Mouse (Mus musculus): ENCODE results near the gene Snapc5. TPM values are rescaled to one million over a fixed set of nuclear protein-coding genes. Genes with fewer than 3 reads are reported as not detected.

The Snapc5 gene
- polyA plus RNA-seq, 1 experiment from 2014 or later = 34.3 TPM

DNA sequence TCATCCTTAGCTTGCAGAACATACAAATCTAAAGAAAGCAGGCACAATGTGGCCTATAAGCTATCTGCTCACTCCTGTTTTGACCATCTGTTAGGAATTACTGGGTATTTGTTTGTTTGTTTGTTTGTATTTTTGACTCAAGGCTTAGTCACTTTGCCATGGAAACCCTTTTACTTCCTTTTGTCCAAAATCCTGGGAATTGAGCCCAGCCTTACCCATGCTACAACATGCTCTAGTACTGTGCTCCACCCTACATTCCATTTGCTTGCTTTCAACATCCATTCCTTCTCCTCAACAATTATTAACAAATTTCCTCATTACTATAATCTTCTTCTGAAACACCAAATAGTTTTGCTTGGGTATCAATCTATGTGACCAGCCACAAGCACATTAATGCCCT, 23.8 kb downstream of the Snapc5 start:
- H3K4me1 ChIP-seq (replicated peaks) = no peaks in the 10 kb centered on the region
- H3K4me3 ChIP-seq = no peak overlapping the region
- H3K4me2 ChIP-seq = no peak overlapping the region
- H3K9me3 ChIP-seq = no peaks in the 10 kb centered on the region
- H3K9ac ChIP-seq = no peak overlapping the region
- H3K36me3 ChIP-seq = peaks cover 8% of the 10 kb centered on the region; the same call in 1 of the 2 replicates
- no peaks in the 10 kb centered on the region for H3K27me3 ChIP-seq
- no peak for ATAC-seq (ENCODE audit: low FRiP score, low read depth)
- H3K27ac ChIP-seq (replicated peaks) = no peak overlapping the region

DNA sequence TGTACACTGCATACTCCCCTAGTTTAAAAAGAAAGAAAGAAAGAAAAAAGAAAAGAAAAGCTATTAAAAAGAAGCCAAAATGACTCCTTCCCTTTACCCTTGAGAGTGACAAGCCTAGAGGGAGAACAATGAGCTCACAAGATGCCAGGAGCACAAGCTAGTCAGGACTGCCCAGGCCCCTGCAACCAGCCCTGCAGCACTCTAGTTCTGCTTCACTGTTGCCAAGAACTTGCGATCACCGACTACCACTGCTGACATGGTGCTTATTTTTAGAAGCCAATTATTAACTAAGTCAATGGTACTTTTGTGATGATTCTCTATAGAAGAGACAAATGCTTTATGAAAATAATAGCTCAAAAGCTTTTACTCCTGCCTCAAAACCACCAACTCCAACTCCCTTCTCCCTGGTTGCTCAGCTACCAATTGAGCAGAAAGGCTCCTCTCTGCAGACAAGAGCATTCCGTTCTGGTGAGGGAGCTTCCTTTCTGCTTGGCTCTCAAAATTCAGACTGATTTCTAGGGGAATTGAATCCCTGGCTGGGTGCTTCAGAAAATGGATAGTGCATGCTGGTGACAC, 28.5 kb downstream of the Snapc5 start:
- peaks cover 8% of the 10 kb centered on the region; the same call in 1 of the 2 replicates for H3K36me3 ChIP-seq

DNA sequence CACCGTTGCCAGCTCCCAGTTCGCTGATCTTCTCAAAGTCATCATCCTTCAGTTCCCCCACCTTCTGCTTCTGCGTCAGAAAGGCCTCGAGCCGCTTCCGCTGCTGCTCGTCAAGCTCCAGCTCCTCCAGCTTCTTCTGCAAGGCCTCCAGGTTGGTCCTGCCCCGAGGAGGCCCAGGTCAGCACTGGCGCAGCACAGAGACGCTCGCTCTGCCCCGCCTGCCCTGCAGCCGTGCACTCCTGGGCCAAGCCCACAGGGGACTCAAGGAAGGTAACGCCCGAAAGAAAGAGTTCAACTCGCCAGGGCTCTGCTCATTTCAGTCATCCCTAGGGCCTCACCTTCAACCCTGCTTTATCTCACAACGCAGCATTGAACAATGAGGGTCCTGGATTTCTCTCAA, 35.4 kb downstream of the Snapc5 start:
- 90% methylated on average over 17 of the region's 17 CpGs for WGBS
- Histone ChIP-seq H3K9ac (no peak overlapping the region), H3K27me3 (no peaks in the 10 kb centered on the region), H3K36me3 (no peaks in the 10 kb centered on the region), H3K4me1 (replicated peaks) (no peaks in the 10 kb centered on the region), H3K4me3 (no peak overlapping the region), H3K4me2 (no peak overlapping the region), H3K27ac (replicated peaks) (no peak overlapping the region), H3K9me3 (no peaks in the 10 kb centered on the region)
- ATAC-seq (ENCODE audit: low FRiP score, low read depth) = no peak

More for the DNA sequence above, 28.5 kb downstream of the Snapc5 start:
- ATAC-seq (ENCODE audit: low FRiP score, low read depth) = no peak
- Histone ChIP-seq H3K9ac (no peak overlapping the region), H3K27me3 (no peaks in the 10 kb centered on the region), H3K27ac (replicated peaks) (peak overlapping the region; percentile 38; the same call in 1 of the 2 replicates), H3K9me3 (no peaks in the 10 kb centered on the region), H3K4me3 (no peak overlapping the region), H3K4me1 (replicated peaks) (no peaks in the 10 kb centered on the region), H3K4me2 (no peak overlapping the region)
- WGBS = 78% methylated on average over 3 of the region's 3 CpGs

DNA sequence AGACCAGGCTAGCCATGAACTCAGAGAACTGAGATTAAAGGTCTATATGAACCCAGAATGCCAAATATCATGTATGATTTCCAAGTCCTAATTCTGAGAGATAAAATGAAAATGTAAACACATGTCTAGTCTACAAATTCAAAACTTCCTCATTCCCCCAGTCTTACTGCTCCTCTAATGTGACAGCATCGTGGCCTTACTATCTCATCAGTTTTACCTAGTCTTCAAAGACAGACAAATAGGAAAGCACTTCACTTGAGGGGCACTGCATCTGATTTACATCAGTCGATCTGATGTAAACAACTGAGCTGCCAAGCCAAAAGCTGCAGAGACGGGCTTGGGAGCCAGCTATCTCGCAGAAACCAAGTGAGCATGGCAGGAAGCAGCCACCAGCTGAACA, 37.0 kb downstream of the Snapc5 start:
- 74% methylated on average over 4 of the region's 4 CpGs for WGBS
- H3K9ac ChIP-seq = no peak overlapping the region
- H3K27ac ChIP-seq (replicated peaks) = no peak overlapping the region
- no peaks in the 10 kb centered on the region for H3K4me1 ChIP-seq (replicated peaks)
- no peak overlapping the region for H3K4me3 ChIP-seq
- H3K27me3 ChIP-seq = no peaks in the 10 kb centered on the region
- no peak for ATAC-seq (ENCODE audit: low FRiP score, low read depth)
- H3K4me2 ChIP-seq = no peak overlapping the region
- H3K9me3 ChIP-seq = no peaks in the 10 kb centered on the region
- H3K36me3 ChIP-seq = no peaks in the 10 kb centered on the region

DNA sequence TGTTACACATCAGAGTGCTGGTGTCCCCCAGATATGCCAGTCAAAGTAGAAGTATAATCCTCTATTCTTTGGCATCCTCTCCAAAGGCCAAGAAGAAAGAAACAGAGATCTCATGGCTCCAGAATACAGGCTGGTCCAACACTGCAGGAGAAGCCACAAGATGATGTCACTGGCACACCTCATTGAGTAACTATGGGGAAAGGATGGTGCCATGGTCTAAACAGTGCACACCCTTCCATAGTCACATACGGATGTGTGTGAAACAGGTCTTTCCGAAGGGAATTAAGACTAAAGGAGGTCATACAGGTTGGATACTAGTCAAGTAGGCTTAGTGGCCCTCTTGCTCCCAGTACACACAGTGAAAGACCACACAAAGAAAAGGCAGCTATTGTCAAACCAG, 37.6 kb downstream of the Snapc5 start:
- Histone ChIP-seq H3K4me2 (no peak overlapping the region), H3K27ac (replicated peaks) (no peak overlapping the region), H3K27me3 (no peaks in the 10 kb centered on the region), H3K9me3 (no peaks in the 10 kb centered on the region), H3K4me1 (replicated peaks) (no peaks in the 10 kb centered on the region), H3K9ac (no peak overlapping the region), H3K36me3 (no peaks in the 10 kb centered on the region), H3K4me3 (no peak overlapping the region)
- no peak for ATAC-seq (ENCODE audit: low FRiP score, low read depth)
- 92% methylated on average over 2 of the region's 2 CpGs for WGBS

DNA sequence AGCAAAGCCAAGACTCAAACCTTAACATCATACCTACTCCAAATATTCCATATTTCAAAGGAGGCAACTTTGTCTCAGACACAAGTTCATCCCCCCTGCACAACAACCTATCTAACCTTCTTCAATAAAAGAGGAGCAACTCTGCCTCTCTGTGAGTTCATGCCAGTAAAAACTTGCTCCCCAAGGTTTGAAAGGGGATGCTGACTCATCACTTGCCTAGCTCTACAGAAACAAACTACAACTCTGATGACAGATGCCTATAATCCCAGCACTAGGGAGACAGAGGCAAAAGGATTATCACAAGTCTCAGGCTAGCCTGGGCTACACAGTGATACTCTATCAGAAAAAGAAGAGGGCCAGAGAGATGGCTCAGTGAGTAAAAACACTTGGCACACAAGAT, 38.8 kb downstream of the Snapc5 start:
- H3K4me3 ChIP-seq = no peak overlapping the region
- H3K4me2 ChIP-seq = no peak overlapping the region
- H3K27ac ChIP-seq (replicated peaks) = no peak overlapping the region
- no peak overlapping the region for H3K9ac ChIP-seq
- no peaks in the 10 kb centered on the region for H3K4me1 ChIP-seq (replicated peaks)
- no peaks in the 10 kb centered on the region for H3K36me3 ChIP-seq
- H3K9me3 ChIP-seq = no peaks in the 10 kb centered on the region
- no peaks in the 10 kb centered on the region for H3K27me3 ChIP-seq
- no peak for ATAC-seq (ENCODE audit: low FRiP score, low read depth)

DNA sequence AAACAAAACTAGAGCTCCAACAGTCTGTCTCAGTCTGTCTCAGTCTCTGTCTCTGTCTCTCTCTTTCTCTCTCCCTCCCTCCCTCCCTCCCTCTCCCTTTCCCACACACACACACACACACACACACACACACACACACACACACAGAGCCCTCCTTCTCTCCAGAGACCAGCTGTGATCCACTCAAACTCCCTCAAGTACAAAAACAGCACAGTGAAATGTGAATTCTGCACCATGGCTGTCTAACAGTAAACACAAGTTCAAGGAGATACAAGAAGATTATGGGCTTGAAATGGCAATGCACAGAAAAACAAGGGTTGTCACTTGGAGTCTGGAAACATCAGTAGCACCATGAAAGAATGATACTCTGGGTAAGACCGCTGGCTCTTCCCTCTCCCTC, 40.2 kb downstream of the Snapc5 start:
- ATAC-seq (ENCODE audit: low FRiP score, low read depth) = no peak
- WGBS = 71% methylated on average over 1 of the region's 1 CpGs
- Histone ChIP-seq H3K27ac (replicated peaks) (no peak overlapping the region), H3K4me3 (no peak overlapping the region), H3K27me3 (no peaks in the 10 kb centered on the region), H3K4me2 (no peak overlapping the region), H3K9me3 (no peaks in the 10 kb centered on the region), H3K9ac (no peak overlapping the region), H3K36me3 (no peaks in the 10 kb centered on the region), H3K4me1 (replicated peaks) (no peaks in the 10 kb centered on the region)

DNA sequence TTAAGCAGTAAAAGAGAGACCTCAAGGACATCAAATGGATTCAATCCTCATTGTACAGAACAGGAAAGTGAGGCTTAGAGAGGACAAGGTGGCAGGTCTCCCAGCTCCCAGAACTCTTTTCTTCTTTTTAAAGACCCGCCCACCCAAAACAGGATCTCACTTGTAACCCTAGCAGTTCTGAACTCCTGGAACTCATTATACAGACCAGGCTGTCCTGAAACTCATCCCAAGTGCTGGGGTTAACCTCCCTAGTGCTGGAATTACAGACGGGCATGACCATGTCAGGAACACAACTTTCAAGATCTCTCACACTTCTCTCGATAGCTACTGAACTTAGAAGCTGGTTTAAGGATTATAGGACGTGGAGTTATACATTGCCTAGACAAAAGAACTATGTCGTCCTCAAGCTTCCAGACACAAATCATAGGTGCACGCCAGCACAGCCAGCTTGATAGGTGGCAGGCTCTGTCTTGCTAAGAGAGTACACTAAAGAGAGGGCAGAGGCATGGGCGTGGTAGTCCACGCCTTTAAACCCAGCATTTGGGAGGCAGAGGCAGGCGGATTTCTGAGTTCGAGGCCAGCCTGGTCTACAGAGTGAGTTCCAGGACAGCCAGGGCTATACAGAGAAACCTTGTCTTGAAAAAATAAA, 40.8 kb downstream of the Snapc5 start:
- H3K9ac ChIP-seq = no peak overlapping the region
- H3K9me3 ChIP-seq = no peaks in the 10 kb centered on the region
- H3K4me1 ChIP-seq (replicated peaks) = no peaks in the 10 kb centered on the region
- no peaks in the 10 kb centered on the region for H3K27me3 ChIP-seq
- no peaks in the 10 kb centered on the region for H3K36me3 ChIP-seq
- no peak for ATAC-seq (ENCODE audit: low FRiP score, low read depth)
- WGBS = 95% methylated on average over 10 of the region's 10 CpGs
- H3K4me2 ChIP-seq = no peak overlapping the region
- H3K27ac ChIP-seq (replicated peaks) = no peak overlapping the region
- no peak overlapping the region for H3K4me3 ChIP-seq

DNA sequence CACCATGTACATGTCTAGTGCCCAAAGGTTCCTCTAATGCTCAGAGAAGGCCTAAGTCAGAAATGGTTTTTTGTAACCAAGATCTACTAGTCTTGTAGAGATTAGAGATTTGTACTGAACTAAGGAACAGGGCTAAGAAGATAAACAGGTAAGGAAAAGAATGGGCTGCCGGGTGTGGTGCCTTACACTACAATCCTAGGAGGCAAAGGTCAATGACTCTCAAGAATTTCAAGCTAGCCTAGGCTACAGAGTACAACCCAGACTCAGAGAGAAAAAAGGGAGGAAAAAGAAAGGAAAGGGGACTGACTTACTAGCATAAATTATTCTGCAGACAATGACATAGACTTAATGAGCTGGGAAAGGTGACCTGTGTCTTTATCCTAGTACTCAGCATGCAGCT, 41.5 kb downstream of the Snapc5 start:
- H3K4me2 ChIP-seq = no peak overlapping the region
- no peaks in the 10 kb centered on the region for H3K36me3 ChIP-seq
- no peak for ATAC-seq (ENCODE audit: low FRiP score, low read depth)
- no peaks in the 10 kb centered on the region for H3K9me3 ChIP-seq
- no peaks in the 10 kb centered on the region for H3K27me3 ChIP-seq
- no peak overlapping the region for H3K9ac ChIP-seq
- H3K4me3 ChIP-seq = no peak overlapping the region
- WGBS = 64% methylated on average over 1 of the region's 1 CpGs
- H3K4me1 ChIP-seq (replicated peaks) = no peaks in the 10 kb centered on the region
- no peak overlapping the region for H3K27ac ChIP-seq (replicated peaks)

DNA sequence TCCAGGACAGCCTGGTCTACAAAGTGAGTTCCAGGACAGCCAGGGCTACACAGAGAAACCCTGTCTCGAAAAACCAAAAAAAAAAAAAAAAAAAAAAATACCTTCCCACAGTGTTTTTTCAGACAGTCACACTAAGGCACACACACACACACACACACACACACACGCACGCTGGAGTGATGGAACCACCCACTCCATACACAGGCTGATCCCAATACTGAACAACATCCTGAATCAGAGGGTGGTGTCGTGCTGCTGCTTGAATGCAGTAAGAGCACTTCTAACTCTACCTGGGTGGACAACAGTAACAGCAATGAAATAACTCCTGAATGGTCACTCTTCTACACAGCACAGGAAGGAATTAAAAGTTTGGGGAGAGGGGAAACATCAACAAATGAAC, 42.4 kb downstream of the Snapc5 start:
- 85% methylated on average over 4 of the region's 4 CpGs for WGBS
- no peaks in the 10 kb centered on the region for H3K4me1 ChIP-seq (replicated peaks)
- H3K4me2 ChIP-seq = no peak overlapping the region
- ATAC-seq (ENCODE audit: low FRiP score, low read depth) = no peak
- no peaks in the 10 kb centered on the region for H3K9me3 ChIP-seq
- no peaks in the 10 kb centered on the region for H3K27me3 ChIP-seq
- H3K9ac ChIP-seq = no peak overlapping the region
- no peak overlapping the region for H3K27ac ChIP-seq (replicated peaks)
- no peaks in the 10 kb centered on the region for H3K36me3 ChIP-seq
- H3K4me3 ChIP-seq = no peak overlapping the region

DNA sequence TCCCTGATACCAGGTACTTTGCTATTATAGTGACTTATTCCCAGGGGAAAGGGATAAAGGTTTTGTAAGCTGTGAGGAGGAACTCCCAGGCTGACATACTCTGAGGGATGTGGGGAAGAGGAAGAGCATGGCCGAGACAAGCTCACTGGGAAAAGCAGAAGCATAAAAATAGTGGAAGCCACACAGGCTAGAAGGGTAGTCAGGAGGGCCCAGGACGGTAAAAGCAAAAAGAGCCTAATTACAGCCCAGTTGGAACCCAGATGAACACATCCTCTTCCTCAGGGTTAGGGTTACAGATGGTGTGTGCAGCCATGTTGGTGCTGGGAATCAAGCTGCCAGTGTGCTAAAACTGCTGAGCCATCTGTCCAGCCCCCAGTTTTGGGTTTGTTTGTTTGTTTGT, 43.0 kb downstream of the Snapc5 start:
- no peak for ATAC-seq (ENCODE audit: low FRiP score, low read depth)
- no peak overlapping the region for H3K27ac ChIP-seq (replicated peaks)
- H3K36me3 ChIP-seq = no peaks in the 10 kb centered on the region
- no peak overlapping the region for H3K4me2 ChIP-seq
- no peaks in the 10 kb centered on the region for H3K27me3 ChIP-seq
- no peaks in the 10 kb centered on the region for H3K9me3 ChIP-seq
- H3K9ac ChIP-seq = no peak overlapping the region
- H3K4me3 ChIP-seq = no peak overlapping the region
- H3K4me1 ChIP-seq (replicated peaks) = no peaks in the 10 kb centered on the region
- 65% methylated on average over 2 of the region's 2 CpGs for WGBS

DNA sequence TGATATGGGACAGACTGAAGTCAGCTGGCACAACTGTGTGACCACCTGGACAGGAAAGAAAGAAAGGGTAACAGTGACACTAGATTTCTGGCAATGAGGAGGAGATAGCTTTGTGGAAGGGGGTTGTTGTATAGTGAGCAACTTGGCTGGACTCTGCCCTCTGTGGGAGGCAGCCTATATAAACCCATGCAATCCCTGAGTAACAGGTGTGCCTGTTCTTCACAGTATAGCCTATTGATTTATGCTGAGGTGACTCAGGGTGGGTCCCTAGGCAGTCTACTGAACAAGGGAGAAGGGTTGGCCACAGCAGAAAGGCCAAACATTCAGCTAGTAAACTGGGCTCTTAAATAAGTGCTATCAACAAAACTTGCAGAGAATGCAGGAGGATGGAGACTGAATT, 46.7 kb downstream of the Snapc5 start:
- ATAC-seq (ENCODE audit: low FRiP score, low read depth) = no peak
- H3K9ac ChIP-seq = no peak overlapping the region
- no peaks in the 10 kb centered on the region for H3K9me3 ChIP-seq
- H3K4me3 ChIP-seq = no peak overlapping the region
- H3K4me1 ChIP-seq (replicated peaks) = peaks cover 7% of the 10 kb centered on the region
- no peak overlapping the region for H3K4me2 ChIP-seq
- H3K27ac ChIP-seq (replicated peaks) = no peak overlapping the region
- no peaks in the 10 kb centered on the region for H3K27me3 ChIP-seq
- no peaks in the 10 kb centered on the region for H3K36me3 ChIP-seq

DNA sequence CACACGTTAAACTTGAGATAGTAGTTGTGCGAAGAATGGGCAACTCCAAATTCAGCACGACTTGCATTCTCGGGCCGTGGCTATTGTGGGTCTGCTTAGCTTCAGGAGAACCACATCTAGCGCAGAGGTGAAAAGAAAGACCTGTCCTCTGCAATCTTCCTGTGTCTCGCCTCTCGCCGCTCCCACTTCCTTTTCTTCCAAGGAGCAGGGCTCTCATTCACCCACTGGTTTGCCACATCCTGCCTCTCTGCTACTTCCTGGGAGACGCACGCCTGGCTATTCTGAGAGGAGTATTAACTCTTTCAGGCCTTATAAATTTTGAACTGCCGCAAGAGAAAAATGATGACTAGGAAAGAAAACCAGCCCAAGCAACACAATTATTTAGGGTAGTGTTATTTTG, 48.7 kb downstream of the Snapc5 start:
- H3K27me3 ChIP-seq = no peaks in the 10 kb centered on the region

More for the DNA sequence above, 48.7 kb downstream of the Snapc5 start:
- Histone ChIP-seq H3K9ac (no peak overlapping the region), H3K9me3 (no peaks in the 10 kb centered on the region), H3K36me3 (no peaks in the 10 kb centered on the region), H3K4me2 (no peak overlapping the region), H3K4me1 (replicated peaks) (peaks cover 19% of the 10 kb centered on the region), H3K4me3 (no peak overlapping the region), H3K27ac (replicated peaks) (no peak overlapping the region)
- WGBS = 85% methylated on average over 12 of the region's 12 CpGs
- no peak for ATAC-seq (ENCODE audit: low FRiP score, low read depth)
